Mouse (Mus musculus) right cerebral cortex, postnatal 14 days (tissue): ENCODE measurements at regions not wholly inside any gene's neighbourhood (a gene's known extent, or its start where the extent isn't known, plus 50 kb on each side); places are given as distances from the start of the nearest gene placed in this dataset.

ENCODE experiments used
- DNase-seq: peaks from one replicate; pipeline ENCODE4 v3.0.0; 2022

DNA sequence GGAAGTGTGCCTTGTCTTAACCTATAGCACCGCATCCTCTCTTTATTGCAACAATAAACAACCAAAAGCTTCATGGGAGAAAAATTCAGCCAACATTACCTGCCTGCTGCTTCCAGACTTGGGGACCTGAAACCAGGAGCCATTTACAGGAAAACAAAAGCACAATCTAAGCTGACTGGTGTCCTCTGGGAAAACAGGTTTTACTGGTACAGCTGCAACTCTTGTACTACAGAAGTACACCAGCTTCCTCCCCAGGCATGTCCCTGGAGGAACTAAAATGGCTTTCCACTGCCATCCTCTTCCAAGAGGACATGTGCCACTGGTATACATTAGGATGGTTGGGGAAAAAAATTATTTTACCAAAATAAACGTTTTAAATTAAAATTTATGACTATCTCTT is 63.9 kb upstream of the Ptprk start:
- DNase-seq, result no peak

DNA sequence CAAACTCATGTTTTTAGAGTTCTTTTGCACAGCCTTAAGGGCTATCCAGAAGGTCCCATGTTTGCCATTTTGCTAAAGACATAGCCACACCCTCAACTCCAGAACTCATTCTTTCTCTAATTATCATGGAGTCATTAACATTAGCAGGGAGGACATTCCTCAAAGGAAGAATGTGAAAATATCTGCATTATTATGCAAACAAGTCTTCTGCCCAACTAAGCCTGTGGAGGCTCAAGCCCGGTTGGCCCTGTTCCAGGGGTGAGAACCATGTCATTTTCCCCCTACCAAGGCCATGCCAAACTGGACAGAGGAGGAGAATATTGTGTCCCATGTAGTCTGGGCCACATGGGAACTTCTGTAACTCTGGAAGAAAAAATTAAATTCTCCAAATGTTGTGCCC is 62.5 kb upstream of the Ptprk start:
- DNase-seq, result no peak

DNA sequence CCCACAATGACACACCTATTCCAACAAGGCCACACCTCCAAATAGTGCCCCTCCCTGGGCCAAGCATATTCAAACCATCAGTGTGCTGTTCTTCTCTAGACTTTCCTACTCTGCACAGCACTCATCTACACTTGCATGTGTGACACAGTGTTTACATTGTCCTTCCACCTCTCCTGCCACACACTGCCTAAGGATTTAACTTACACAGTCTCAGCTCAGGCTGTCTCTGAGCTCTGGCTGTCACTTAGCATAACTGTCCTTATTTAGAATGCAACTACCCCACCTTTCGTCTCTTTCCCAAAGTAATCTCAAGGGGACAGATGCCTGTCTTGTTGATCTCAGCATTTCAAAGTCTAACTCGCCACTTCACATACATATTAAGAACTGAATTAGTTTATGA is 61.2 kb upstream of the Ptprk start:
- DNase-seq, result no peak

DNA sequence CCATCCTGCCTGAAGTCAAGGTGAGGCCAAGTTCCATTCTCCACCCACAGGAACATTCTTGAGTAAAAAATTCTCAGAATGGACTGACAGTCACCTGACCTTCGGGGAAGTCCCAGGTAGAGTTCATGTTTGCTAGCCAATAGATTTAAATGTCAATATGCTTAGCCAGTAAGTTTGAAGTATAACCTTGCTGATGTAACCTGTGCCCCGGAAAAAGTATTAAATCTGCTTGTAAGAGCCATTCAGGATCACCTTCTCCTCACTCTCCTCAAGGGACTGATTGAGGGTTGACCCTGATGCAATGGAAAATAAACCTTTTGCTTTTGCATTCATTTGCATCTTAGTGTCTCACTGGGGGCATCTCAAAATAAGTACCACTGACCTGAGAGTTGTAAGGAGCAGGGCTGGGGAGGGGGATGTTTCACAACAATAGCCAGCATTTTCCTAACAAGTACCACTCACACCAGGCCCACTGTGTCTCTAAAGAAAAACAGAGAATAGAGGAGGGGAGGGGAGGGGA is 60.3 kb upstream of the Ptprk start:
- DNase-seq, result no peak
